Mouse (Mus musculus) heart, postnatal 0 days (tissue): ENCODE results near the gene Rhox3g.
"Not testable (repeated sequence)": the region's sequence is repeated elsewhere in the genome, so short reads cannot be mapped to it uniquely, and the experiment has no call there.

Experiments
- CTCF ChIP-seq: IDR thresholded peaks from 2 replicates; pipeline ENCODE4 v1.5.1; 2016; ENCODE audit warnings: antibody characterized with exemption, control low read depth, low read depth
- EP300 ChIP-seq: IDR thresholded peaks from 2 replicates; pipeline ENCODE4 v1.6.1; 2016; ENCODE audit warnings: antibody characterized with exemption, low read depth

DNA sequence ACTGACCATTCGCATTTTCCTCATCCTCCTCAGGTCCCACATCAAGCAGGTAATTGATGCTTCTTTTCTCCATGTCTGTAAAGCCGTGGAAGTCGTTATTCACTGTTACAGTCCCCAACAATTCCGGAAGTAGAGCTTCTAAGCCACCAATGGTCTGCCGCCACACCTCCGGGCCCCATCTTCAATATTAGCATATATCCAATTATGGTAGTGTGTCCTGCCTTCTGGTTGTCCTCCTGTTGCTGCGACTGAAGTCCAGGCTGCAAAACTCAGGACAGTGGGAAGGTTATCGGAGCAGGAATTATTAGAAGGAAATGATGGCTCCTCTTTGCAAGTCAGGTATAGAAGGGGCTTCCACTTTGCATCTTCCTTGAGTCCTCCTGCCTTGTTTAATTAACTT, 44.8 kb upstream of the Rhox3g start, which contains the start of gene Rhox2h:
- TF ChIP-seq CTCF, EP300: not testable (repeated sequence)
